Mouse (Mus musculus): ENCODE results near the gene Dennd2c.
"Not testable (repeated sequence)": the region's sequence is repeated elsewhere in the genome, so short reads cannot be mapped to it uniquely, and the experiment has no call there.

Dennd2c gene

DNA sequence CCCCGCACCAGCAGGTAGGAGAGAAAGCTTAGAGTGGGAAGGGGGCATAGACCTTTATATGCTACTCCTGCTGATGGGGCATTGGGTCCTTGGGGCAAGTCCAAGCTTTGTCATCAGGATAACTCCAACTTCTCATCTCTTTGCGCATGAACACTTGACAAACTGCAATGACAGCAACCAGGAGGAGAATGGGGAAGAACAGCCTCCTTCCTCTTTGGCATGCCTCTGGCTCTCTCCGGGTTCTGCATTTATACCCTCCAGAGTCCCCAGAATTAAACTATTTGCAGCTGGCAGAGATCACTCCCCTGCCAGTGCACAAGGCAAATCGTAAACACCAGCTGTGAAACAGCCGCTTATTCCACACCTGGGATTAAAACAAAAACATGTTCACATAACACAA lies 111.1 kb downstream of the Dennd2c start:
- CTCF ChIA-PET, result no interaction called here

DNA sequence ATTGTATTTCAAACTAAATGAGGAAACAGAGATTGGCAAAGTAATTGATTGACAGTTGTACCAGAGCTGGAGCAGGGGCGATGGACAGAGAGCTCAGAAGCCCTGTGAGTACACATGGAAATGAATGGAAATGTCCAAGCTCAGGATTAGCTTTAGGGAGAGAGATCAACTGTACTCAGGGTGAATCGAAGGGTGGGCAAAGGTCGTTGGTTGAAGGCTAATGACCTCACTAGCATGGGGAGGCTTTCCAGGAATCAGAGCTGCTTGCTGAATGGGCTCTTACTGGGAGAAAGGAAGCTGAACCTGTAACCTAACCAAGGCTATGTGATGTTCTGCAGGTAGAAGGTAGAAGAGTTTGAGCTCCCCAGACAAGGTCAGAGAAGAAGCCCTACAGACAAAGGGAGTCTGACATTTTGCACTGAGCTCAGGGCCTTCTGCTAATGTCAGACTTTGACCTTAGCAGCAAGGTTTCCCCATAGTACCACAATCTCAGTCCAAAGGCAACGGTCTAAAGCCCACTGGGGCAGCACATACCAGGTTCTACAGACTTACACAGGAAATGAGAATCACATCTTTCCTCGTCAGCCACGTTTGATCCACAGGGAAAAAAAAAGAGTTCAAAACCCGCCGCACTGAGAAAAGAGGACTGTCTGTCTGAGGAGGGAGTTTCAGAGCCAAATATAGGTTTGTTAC lies 112.3 kb downstream of the Dennd2c start:
- CTCF ChIA-PET, result no interaction called here

DNA sequence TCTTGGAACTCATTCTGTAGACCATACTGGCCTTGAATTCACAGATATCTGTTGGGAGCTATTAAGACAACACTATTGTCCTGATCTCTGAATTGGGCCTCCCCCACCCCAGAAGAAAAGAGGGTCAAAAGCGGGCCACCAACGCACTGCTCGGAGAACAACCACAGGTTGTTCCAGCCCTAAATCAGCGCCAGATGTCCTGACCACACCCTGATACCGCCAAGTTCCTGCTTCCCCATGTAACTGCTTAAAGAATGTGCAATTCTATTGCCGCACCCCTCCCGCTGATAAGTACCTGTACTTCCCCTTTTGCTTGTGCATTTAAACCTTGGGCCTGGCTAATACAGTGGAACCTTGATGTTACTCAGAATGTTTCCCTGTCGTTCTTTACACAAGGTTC lies 113.0 kb downstream of the Dennd2c start:
- CTCF ChIA-PET, result not testable (repeated sequence)
